Mouse (Mus musculus) adrenal gland, adult 18-20 months (tissue): ENCODE data around the gene Tgfbr1. TPM values are rescaled to one million over a fixed set of nuclear protein-coding genes. Genes with fewer than 3 reads are reported as not detected.

Experiments
- DNase-seq, 2 experiments: peaks; one replicate each; pipeline ENCODE4 v3.0.0; 2021 to 2022; ENCODE audit warnings: low spot score in 2 of 2
- long read RNA-seq, 2 experiments: library from polyadenylated mRNA; stranded (forward); transcript quantifications; one replicate each; pipeline ENCODE4 v2.0.0; 2021
- total RNA-seq, 2 experiments: library from RNA; stranded (reverse); gene quantifications; 1 replicate in 1 of 2; 2 replicates in 1 of 2; pipeline ENCODE4 v1.2.3; 2021

Tgfbr1 gene
- 10 to 100 TPM; 33.4 to 42.4 TPM for total RNA-seq
- long read RNA-seq, experiment 1, full-length matches to known transcripts, result 10 of 12 reads
- long read RNA-seq, experiment 1, partial matches to known transcripts, result 1 of 12 reads
- long read RNA-seq, experiment 1, other reads (novel, unspliced or antisense), result 1 of 12 reads
- long read RNA-seq, experiment 2, full-length matches to known transcripts, result 4 of 10 reads
- long read RNA-seq, experiment 2, partial matches to known transcripts, result 1 of 10 reads
- long read RNA-seq, experiment 2, other reads (novel, unspliced or antisense), result 5 of 10 reads

DNA sequence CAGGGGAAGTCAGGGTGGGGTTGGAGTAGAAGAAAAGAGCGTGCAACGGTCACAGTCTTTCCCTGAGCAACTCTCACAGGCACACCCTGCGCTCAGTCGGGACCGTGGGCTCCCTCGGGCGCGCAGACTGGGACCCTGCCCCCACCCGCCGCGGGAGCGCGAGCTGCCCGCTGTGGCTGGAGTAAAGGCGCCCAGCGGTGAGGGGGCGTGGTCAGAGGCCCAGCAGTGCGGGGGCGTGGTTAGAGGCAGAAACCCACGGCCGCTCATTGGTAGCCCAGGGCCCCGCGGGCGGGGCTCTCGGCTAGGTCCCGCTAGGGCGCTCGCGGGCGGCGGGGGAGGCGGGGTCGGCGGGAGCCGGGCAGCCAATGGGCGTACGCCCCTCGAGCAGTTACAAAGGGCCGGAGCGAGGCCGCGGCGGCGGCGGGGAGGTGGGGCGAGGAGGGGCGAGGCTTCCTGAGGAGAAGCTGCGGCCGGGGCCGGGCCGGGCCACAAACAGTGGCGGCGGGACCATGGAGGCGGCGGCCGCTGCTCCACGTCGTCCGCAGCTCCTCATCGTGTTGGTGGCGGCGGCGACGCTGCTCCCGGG lies at the start of gene Tgfbr1:
TSS of gene Tgfbr1 (plus strand) at position 420 of the 586 bp plus-strand sequence.
- peak; percentile 97 for DNase-seq

DNA sequence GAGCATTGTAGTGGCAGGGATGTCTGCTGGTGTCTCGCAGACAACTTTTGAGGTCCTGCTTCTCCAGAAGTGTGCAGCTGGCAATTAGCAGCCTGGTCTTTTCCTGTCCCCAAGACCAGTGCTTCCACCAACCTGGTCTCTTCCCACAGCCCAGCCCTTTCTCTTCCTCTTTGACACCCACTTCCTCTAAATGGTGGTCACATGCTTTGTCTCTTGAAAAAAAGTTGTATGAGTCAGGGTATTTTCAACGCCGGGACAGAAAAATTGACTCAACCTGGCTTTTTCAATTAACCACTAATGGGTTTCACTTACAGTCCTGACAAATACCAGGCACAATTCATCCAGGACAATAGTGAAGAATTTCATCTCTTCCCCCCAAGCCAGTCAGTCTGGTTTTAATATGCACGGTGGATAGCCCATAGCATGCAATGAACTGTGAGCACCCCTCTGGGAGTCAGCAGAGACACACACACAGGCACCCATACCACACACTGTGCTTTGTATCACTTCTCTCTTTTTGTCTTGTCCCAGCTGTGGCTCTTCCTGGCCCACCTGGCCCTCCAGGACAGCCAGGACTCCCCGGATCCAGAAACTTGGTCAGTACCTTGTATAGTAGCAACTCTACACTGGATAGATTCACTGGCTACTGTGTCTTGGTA lies 49.6 kb upstream of the Tgfbr1 start:
- no peak for DNase-seq

DNA sequence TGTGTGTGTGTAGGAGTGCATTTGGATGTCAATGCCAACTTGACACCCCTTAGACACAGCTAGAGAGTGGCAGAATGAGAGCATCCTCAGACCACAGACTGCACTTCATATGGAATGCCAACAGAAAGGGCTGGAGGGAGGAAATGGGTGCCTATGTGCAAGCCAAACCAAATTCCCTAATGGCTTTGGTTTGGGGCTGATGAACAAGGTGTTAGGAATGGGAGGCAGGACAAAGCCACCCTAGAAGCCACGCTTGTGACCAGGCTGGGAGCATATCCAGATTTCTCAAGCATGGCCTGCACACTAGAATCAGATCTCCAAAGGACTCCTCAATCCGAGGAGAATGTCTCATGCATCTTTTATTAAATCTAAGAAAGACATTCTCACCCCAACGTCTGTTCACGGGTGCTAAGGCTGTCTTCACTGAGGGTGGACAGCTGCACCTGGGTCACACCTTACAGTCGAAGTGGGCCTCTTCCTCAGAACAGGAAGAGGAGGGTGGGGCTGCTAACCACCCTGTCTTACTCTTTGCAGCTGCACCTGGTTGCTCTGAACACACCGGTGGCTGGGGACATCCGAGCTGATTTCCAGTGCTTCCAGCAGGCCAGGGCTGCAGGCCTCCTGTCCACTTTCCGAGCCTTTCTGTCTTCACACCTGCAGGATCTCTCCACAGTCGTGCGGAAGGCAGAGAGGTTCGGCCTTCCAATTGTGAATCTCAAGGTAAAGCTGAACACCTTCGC lies 43.0 kb upstream of the Tgfbr1 start:
- no peak for DNase-seq

DNA sequence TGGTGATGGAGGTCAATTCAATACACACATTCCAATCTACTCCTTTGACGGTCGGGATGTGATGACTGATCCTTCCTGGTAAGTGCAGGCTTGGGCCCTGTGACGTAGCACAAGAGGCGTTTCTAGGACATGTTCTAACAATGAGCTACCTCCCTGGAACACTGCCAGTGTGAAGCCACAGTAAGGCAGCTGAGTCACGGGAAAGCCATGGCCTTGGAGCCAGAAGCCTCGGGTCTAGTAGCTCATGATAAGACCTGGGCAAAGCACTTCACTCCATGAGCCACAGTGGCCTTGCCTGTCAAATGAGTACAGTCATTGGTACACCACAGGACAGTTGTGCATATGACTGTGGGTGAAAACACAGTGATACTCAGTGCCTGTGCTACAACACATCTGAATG lies 42.2 kb upstream of the Tgfbr1 start:
- DNase-seq, result peak; percentile 62 to 83

DNA sequence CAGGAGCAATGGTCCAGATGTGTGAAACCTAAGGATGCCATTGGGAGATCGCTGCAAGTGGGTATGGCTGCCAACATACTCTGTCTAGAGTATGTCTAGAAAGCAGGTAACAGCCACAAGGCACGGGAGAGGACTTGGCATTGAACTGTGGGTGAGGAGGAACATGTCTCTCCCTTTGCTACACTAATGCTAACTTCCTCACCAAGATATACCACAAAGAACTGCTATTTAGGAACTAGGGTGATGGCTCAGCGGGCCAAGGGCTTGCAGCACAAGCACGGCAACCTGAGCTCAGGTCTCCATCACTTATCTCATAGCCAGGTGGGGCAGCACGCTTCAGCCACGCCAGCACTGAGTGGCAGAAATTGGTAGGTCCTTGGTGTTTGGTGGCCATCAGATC lies 41.6 kb upstream of the Tgfbr1 start:
- DNase-seq, result no peak

DNA sequence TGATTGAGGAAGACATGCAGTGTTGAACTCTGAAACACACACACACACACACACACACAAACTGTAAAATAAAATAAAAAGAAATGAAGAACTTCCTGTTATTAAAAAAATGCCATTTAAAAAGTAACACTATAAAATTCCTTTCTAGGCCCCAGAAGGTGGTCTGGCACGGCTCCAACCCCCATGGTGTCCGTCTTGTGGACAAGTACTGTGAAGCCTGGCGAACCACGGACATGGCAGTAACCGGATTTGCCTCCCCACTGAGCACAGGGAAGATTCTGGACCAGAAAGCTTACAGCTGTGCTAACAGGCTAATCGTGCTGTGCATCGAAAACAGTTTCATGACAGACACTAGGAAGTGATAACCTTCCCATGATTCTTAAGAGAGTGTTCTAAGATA lies 41.1 kb upstream of the Tgfbr1 start:
- no peak for DNase-seq

DNA sequence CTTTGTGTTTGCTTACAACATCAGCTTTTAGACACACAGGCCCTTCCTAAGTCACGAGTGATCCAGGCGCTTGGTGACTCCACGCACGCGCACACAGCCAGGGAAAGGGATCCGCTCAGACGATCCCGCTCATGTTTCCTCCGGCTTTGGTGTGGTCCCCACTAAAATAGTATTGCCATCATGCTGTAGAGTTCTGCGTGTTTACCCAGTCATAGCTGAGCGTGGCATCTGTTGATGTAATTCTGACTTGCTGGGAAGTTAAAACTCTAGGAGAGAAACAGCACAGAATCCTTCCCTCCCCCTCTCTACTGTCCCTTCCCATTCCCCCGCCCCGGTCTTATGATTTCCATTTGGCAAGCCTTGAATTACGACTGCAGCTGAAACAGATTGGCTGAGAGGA lies 40.3 kb upstream of the Tgfbr1 start:
- DNase-seq, result no peak

DNA sequence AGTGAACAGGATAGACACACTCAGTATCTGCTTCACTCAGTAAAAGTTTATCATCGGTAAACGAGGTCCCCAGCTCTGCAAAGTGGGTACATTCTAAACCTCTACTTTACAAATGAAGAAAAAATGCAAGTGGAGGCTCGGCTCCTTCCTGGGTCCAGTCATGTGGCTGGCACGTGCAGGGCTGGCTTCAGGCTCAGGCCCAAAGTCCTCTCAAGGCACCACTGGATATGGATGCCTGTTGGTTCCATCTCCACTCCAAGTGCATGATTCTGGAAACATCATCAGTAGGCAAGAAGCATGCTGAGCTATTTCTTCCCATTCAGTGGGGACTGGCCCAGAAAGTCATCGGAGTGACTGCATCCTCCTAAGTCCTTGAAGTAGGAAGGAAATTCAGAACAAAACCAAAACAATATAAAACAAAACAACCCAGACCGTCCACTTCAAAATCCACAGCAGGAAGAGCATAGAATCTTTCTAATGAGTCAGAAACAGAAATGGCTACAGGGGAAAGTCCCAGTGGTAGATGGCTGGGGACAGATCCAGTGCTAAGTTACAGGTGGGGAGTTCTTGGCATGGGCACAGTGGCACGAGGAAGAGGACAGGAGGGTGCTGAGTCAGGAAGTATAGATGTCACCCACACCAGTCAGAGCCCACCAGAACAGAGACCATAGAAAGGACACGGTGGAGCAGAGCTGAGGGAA lies 39.2 kb upstream of the Tgfbr1 start:
- DNase-seq, result no peak

DNA sequence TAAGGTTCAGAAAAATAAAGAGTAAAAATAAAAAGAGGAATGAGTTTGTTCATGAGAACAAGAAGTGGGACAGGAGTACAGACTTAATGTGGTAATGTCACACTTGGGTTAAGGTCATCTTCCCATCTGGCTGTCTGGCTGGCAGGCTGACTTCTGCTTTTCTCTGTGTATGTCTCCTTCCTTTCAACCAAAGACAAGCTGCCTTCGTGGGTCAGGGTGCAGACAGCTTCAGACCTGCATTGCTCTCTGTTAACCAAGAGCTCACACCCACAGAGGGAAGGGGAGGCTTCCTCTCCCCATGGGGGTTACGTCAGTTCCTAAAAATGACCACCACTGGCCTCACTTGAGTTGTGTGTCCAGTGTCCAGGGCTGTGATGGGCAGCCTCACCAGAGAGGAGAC lies 37.6 kb upstream of the Tgfbr1 start:
- DNase-seq, result no peak

DNA sequence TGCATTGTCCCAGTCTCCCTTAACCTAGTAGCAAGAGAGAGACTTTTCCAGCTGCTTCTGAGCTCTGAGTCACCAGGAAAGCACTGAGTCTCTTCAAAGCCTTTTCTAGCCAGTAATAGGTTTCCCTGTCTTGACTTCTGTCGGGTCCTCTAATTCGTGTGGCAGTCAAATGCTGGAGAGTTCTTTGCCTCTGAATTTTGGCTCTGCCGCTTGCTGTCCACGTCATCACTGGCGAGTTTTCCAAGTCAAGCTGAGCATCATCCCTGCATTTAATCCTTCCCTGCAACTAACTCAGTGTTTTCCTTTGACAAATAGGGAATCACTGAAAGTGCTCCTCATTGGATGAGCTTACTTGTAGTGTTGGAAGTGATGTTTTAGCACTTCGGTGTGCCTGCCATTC lies 36.6 kb upstream of the Tgfbr1 start:
- DNase-seq, result no peak

DNA sequence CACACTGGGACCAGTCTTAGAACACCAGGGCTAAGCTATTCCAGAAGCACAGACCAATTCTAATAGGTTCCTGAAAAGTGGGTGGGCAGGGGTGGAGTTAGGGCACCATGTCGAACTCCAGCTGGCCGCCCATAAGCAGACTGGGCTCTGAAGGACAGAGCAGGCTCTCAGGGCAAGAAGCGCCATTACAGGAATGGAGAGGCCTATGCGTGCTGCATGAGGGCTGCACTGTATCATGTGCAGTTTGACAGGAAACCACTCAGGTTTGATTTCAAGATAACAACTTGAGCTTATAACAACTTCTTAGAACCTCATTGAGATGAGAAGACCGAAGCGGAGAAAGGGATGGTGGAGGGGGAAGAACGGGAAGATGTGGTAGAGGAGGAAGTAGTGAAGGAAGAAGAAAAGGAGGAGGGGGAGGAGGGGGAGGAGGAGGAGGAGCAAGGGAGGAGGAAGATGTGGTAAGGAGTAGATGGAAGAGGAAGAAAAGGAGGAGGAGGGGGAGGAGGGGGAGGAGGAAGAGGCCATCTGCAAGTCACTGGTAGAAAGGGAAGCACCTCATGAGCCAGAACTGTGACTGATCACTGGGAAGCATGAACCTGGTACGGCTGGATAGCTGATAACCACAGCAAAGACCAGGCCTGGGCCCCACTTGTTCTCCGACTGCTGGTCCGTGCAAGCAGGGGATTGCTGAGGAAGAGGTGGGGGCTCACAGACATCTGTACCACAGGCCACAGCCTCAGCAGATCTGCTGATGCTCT lies 33.3 kb upstream of the Tgfbr1 start:
- DNase-seq, result no peak

DNA sequence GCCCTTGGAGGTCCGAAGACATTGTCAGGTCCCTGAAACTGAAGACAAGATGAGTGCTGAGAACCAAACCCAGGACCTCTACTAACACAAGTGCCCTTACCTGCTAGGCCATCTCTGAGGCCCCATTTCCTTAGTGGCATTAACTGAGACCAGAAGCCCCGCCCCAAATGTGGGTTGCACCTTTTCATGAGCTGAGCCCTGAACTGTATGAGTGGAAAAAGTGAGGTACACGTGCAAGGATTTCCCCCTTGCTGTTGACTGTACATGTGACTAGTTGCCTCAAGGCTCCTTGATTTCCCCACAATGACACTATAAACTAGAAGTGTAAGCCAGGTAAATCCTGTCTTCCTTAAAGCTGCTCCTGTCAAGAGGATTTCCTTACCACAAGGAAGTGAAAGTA lies 30.7 kb upstream of the Tgfbr1 start:
- no peak for DNase-seq

DNA sequence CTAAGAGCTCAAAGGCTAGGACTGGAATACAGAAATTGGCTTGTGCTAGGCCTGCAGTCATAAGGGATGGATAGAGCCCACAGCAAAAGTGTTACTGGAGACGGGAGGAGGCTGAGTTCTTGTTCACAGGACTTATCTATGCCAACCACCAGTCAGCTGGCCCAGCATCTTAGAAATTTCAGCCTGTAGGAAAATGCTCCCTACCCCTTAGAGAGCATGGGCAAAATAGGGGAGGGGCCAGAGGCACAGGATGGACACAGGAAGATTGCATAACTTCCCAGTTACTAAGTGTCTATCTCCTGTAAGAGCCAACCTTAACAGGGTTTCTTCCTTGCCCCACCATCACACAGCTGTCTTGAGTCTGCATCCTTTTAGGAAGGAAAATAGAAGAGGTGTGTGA lies 28.8 kb upstream of the Tgfbr1 start:
- DNase-seq, result no peak

DNA sequence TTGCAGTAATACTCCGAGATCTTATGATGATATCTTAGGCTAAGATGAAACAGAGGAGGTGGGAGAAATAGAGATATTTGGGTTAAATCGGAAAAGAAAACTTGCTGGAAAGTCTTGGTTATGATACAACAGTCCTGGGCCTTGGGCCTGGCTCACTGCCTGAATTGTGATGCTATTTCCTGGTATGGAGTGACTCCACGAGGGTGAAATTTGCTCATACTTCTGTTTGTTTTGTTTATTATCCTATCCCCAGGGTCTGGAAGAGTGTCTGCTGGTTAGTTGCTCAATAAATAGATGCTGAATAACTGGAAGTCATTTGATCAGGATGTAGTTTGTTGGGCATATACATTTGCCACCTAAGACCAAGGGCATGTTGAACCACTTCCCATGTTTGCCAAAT lies 25.2 kb upstream of the Tgfbr1 start:
- DNase-seq, result no peak

DNA sequence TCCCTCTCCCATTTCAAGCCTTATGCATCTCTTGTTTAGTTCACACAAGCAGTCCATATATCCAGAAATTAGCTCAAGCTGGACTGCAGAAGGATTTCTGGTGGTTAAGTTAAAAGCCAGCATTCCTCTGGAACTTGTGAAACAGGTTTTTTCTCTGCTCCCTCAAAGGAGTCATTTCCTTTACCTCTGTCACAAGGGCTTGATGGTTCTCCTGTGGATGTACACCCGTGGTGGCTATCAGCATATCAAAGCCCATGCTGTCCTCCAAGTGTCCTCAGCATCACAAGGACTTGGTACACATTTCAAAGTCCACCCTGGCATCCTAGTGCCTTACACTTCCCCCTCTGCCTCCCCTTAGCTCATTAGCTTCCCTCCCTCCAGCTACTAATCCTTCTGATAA lies 23.7 kb upstream of the Tgfbr1 start:
- no peak for DNase-seq

DNA sequence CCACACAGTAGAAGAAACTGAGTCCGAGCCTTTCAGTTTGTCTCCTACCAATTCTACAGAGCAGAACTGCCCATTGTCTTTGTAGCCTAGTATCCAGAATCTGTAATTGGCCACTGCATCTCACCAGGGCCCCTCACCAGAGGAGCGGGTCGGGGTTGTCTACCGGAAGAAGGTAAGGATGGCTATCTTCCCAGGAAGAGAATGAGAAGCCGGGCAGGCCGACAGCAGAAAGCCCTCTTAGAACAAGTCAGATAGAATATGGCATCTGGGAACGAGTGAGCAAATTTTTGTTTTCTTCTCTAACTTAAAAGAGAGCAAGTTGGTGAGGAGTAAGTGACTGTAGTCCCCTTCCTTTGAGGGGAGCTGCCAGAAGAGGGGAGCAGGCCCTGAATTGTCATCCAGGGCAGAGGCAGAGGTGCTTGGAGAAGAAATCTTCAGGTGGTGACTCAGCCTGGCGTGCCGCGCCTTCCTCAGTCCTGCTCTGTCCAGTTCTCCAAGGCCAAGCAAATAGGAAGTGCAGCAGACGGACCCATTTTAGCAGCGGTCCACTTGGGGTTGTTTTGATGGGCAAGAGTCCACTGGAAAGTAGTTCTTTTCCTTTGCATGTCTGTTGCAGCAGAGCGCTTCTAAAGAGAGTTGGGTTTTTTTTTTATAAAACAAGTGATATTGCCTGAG lies 22.5 kb upstream of the Tgfbr1 start:
- DNase-seq, result no peak

DNA sequence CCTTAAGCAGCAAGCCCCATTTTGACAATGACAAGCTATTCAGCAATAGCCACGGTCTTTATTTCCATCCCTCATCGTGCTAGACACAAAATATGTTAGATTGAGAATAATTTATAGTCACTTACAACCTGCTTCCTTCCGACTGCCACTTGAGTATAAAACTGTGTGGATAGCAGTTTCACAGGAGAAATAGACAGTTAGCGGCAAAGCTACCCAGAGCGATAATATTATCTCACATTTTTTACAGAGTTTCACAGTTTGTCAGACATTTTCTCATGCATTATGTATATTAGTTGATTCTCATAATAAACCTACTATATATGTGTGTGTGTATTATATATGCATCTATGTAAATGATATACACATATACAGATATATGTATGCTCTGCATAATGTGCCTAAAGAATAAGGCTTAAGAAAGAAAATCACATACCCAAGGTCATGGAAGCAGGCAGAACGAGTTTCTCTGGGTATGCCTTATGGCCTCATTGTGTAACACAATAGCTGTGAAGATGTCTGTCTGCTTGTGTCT lies 20.1 kb upstream of the Tgfbr1 start:
- no peak for DNase-seq

DNA sequence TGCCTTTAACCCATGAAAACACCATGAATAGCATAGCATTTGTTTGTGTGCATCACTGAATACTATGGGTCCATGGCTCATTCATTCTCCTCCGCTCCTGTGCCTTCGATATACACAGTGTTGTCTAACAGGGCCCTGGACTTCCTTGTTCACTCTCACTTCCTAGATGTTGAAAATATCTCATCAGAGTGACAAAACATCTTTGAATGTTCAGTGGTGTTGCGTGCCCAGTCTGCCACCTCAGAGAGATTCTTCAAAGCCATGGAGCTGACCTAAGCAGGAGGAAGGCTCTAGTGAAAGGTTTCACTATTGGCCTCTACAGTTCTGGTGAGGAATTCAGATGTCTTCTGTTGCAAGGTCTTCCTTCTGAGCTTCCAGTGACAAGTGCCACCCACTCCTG lies 19.5 kb upstream of the Tgfbr1 start:
- DNase-seq, result no peak

DNA sequence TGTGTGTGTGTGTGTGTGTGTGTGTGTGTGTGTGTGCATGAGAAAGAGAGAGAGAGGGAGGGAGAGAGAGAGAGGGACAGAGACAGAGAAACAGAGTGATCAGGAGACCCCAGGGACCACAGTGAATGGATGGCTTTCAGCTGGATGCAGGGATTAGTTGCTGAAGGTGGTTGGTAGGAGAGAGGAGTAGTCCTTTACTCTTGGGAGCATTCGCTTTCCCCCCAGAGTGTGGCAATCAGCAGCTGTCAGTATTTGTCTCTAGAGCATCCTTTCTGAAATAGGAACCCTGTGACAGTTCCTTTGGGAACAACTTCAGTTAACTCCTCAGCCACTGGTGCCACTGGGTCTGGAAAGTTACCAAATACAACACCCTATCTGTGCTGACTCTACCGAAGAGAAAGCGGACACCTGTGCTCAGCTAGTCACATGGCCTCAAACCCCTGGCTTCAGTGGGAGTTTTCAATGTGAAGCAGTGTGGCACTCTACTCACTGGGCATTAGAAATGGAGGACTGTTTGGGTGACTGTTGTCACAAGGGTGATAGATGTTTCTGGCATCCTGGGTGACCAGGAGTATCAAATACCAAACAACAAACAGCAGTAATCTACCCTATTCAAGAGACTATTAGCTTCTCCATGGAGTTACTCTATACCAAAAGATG lies 16.0 kb upstream of the Tgfbr1 start:
- DNase-seq, result no peak
